Comparison of ENCODE assay signal across 17 mouse cellular contexts in the genomic region with DNA sequence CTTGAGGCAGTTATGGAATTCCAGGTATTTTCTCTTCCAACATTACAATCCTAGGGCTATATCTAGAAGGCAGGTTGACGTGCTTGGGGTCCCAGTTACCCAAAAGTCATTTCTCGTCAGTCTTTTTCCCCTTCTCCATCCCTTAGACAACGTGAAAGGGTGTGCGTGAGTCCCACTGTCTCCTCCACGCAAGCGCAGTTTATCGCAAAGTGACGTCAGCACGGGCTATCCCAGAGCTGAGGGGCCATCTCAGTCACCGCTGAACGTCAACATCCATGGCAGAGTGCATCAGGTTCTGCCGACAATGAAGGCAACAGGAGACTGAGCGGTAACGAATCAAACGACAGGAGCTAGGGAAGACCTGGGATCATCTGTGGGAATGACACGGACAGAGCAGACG. TPM values are rescaled to one million over a fixed set of nuclear protein-coding genes. Genes with fewer than 3 reads are reported as not detected.
DNase-seq lines count a peak whose midpoint lies in the region; ATAC-seq and TF ChIP-seq lines count a peak whose summit lies in the region.
"Had no signal": no experiment of that assay in that cellular context is flagged by ENCODE, and none has a peak within 500 bp of the region (broad histone marks: within the 10 kb centered on the region; RNA-seq: fewer than 3 reads in every experiment).

No protein-coding gene starts in this region.

- no peak overlapping the region for H3K4me2 ChIP-seq in midbrain, embryonic 16.5 days (ENCODE audit: low read length)
- H3K4me2 ChIP-seq: embryonic facial prominence, embryonic 13.5 days; heart, embryonic 12.5 days; hindbrain, embryonic 14.5 days had no signal

- intact Hi-C loops in left cerebral cortex, adult 2 months (cut with DNase I), result no loop called here

- WGBS in midbrain, embryonic 10.5 days, result 90% methylated on average over 17 of the region's 17 CpGs
- WGBS in midbrain, embryonic 16.5 days, result 86% methylated on average over 17 of the region's 17 CpGs

- no peaks in the 10 kb centered on the region for H3K9me3 ChIP-seq in midbrain, embryonic 10.5 days (replicated peaks)
- no peaks in the 10 kb centered on the region for H3K9me3 ChIP-seq in midbrain, embryonic 16.5 days (replicated peaks; ENCODE audit: control insufficient read depth, low read length, poor library complexity, severe bottlenecking)
- H3K9me3 ChIP-seq: embryonic facial prominence, embryonic 13.5 days; heart, embryonic 12.5 days; hindbrain, embryonic 10.5 days had no signal

- H3K27ac ChIP-seq in midbrain, embryonic 10.5 days (replicated peaks), result peak overlapping the region; percentile 28; the same call in 1 of the 2 replicates
- H3K27ac ChIP-seq in midbrain, embryonic 16.5 days (ENCODE audit: low read length), result no peak overlapping the region
- no peak overlapping the region for H3K27ac ChIP-seq in left cerebral cortex, adult 2 months
- H3K27ac ChIP-seq: embryonic facial prominence, embryonic 13.5 days; gastrocnemius, adult 2 months; hindbrain, embryonic 14.5 days had no signal

- DNase-seq in midbrain, embryonic 10.5 days (ENCODE audit: low spot score), result no peak
- peak; percentile 56 for DNase-seq in ES-CJ7 (ENCODE audit: low read depth, low spot score)
- DNase-seq in ZHBTc4 (ENCODE audit: low read depth, low spot score), result peak; percentile 70
- no peak for DNase-seq in urinary bladder, postnatal 14 days (ENCODE audit: low spot score)
- no peak for DNase-seq in left cerebral cortex, adult 2 months (ENCODE audit: extremely low spot score in 1 of 2, low spot score in 2 of 2)
- DNase-seq: adrenal gland, postnatal 10 days; cerebellum, adult 11 months; cerebellum, adult 8-10 months; cerebellum, postnatal 14 days; gastrocnemius, adult 2 months; gastrocnemius, postnatal 25 days had no signal

- no peak overlapping the region for H3K9ac ChIP-seq in midbrain, embryonic 16.5 days (ENCODE audit: low read depth, low read length)
- H3K9ac ChIP-seq: embryonic facial prominence, embryonic 13.5 days; heart, embryonic 12.5 days; hindbrain, embryonic 14.5 days had no signal

- ATAC-seq in midbrain, embryonic 16.5 days, result no peak
- ATAC-seq: forebrain, embryonic 14.5 days had no signal

- no peak for TF ChIP-seq CTCF in left cerebral cortex, adult 2 months (IDR thresholded peaks at IDR 0.05)

- H3K4me1 ChIP-seq in midbrain, embryonic 10.5 days, result peaks cover 30% of the 10 kb centered on the region
- H3K4me1 ChIP-seq in midbrain, embryonic 16.5 days (ENCODE audit: control insufficient read depth, insufficient read depth, low read length), result peaks cover 4% of the 10 kb centered on the region; the same call in 1 of the 2 replicates

- H3K27me3 ChIP-seq in midbrain, embryonic 10.5 days (ENCODE audit: low read depth, poor library complexity, severe bottlenecking), result 0 out of 2 replicates have a peak, but pooled peaks cover 2% of the 10 kb centered on the region
- no peaks in the 10 kb centered on the region for H3K27me3 ChIP-seq in midbrain, embryonic 16.5 days (ENCODE audit: control insufficient read depth, insufficient read depth, low read depth, low read length)
- H3K27me3 ChIP-seq: embryonic facial prominence, embryonic 13.5 days had no signal

- no peak overlapping the region for H3K4me3 ChIP-seq in midbrain, embryonic 10.5 days
- H3K4me3 ChIP-seq in midbrain, embryonic 16.5 days (ENCODE audit: low read depth, low read length), result no peak overlapping the region
- no peak overlapping the region for H3K4me3 ChIP-seq in left cerebral cortex, adult 2 months
- H3K4me3 ChIP-seq: embryonic facial prominence, embryonic 13.5 days; gastrocnemius, adult 2 months; heart, embryonic 12.5 days; hindbrain, embryonic 10.5 days had no signal

- H3K36me3 ChIP-seq in midbrain, embryonic 10.5 days, result no peaks in the 10 kb centered on the region
- no peaks in the 10 kb centered on the region for H3K36me3 ChIP-seq in midbrain, embryonic 16.5 days (ENCODE audit: control insufficient read depth, insufficient read depth, low read length)
- H3K36me3 ChIP-seq: embryonic facial prominence, embryonic 13.5 days; heart, embryonic 12.5 days; hindbrain, embryonic 10.5 days had no signal

RNA-seq across cellular contexts. Expression of gene Fam43a, which starts 57.4 kb away (rescaled TPM):
- polyA plus RNA-seq in midbrain, embryonic 10.5 days (2016; fragmentation: Nextera tagmentation; extraction: Ambion mirVana), result 11.4 TPM in 2 replicates
- 15.6 and 15.8 TPM in 2 replicates for polyA plus RNA-seq in midbrain, embryonic 16.5 days (2015; fragmentation: Nextera tagmentation; extraction: Ambion mirVana)
- 10 to 100 TPM; 17.3 to 18.1 TPM for total RNA-seq in left cerebral cortex, adult 2 months (2021)

Comparison
In these comparisons a context has a peak if more than half of its experiments do, and no peak if none do; other contexts are left out.
1. DNase-seq: peak in ES-CJ7 (single experiment) and ZHBTc4 (single experiment); none in midbrain, embryonic 10.5 days (single experiment), urinary bladder, postnatal 14 days (single experiment) and left cerebral cortex, adult 2 months (0 of 2).